Mouse (Mus musculus) hindbrain, embryonic 13.5 days (tissue): ENCODE measurements at regions not wholly inside any gene's neighbourhood (a gene's known extent, or its start where the extent isn't known, plus 50 kb on each side); places are given as distances from the start of the nearest gene placed in this dataset.

Experiments
- ATAC-seq: fragments of 200-750 bp; cut with Nextera tagmentation; 2 replicates; pipeline ENCODE4 v1.8.0; 2017; ENCODE audit warnings: moderate TSS enrichment; ENCODE audit not compliant: low FRiP score
- H3K27ac ChIP-seq: fragments of 300-500 bp; sonication (generic); 2 replicates; pipeline ENCODE4 v1.5.1; 2015; ENCODE audit warnings: inconsistent platforms, mild to moderate bottlenecking, moderate library complexity
- H3K27me3 ChIP-seq: fragments of 300-500 bp; sonication (generic); 2 replicates; pipeline ENCODE4 v1.6.1; 2015; ENCODE audit warnings: mild to moderate bottlenecking, inconsistent platforms
- H3K36me3 ChIP-seq: fragments of 300-500 bp; sonication (generic); 2 replicates; pipeline ENCODE4 v1.6.1; 2015; ENCODE audit warnings: mild to moderate bottlenecking, inconsistent platforms
- H3K4me1 ChIP-seq: fragments of 300-500 bp; sonication (generic); replicated peaks from 2 replicates; pipeline ENCODE4 v1.6.1; 2015; ENCODE audit warnings: inconsistent platforms
- H3K4me2 ChIP-seq: fragments of 300-500 bp; sonication (generic); 2 replicates; pipeline ENCODE4 v1.6.1; 2015; ENCODE audit warnings: inconsistent platforms, mild to moderate bottlenecking, moderate library complexity
- H3K4me3 ChIP-seq: fragments of 300-500 bp; sonication (generic); 2 replicates; pipeline ENCODE4 v1.5.1; 2015; ENCODE audit warnings: mild to moderate bottlenecking, inconsistent platforms
- H3K9ac ChIP-seq: fragments of 300-500 bp; sonication (generic); 2 replicates; pipeline ENCODE4 v1.6.1; 2015; ENCODE audit warnings: mild to moderate bottlenecking, inconsistent platforms
- H3K9me3 ChIP-seq: fragments of 300-500 bp; sonication (generic); 2 replicates; pipeline ENCODE4 v1.6.1; 2016; ENCODE audit warnings: inconsistent platforms
- WGBS: fragments of 180-500 bp; shearing (Covaris S2); methylation state at CpG from one replicate; pipeline ENCODE4 v1.1.7; 2015; 5-methylcytosine and 5-hydroxymethylcytosine counted together

GRCm38 (mm10) chr2:39299798-39300382 lies 73.6 kb upstream of the Ppp6c start:
- H3K4me1 ChIP-seq: no peaks in the 10 kb centered on the region
- 93% methylated on average over 2 of the region's 2 CpGs for WGBS

GRCm38 (mm10) chr2:39299290-39299689 lies 73.0 kb upstream of the Ppp6c start:
- Histone ChIP-seq H3K4me3 (no peak overlapping the region), H3K4me1 (no peaks in the 10 kb centered on the region), H3K27ac (no peak overlapping the region), H3K4me2 (no peak overlapping the region), H3K36me3 (no peaks in the 10 kb centered on the region), H3K27me3 (no peaks in the 10 kb centered on the region), H3K9me3 (no peaks in the 10 kb centered on the region), H3K9ac (no peak overlapping the region)
- ATAC-seq: no peak
- 88% methylated on average over 1 of the region's 1 CpGs for WGBS

More at GRCm38 (mm10) chr2:39299798-39300382, 73.6 kb upstream of the Ppp6c start:
- Histone ChIP-seq H3K27me3 (no peaks in the 10 kb centered on the region), H3K4me2 (no peak overlapping the region), H3K9ac (no peak overlapping the region), H3K9me3 (no peaks in the 10 kb centered on the region), H3K4me3 (no peak overlapping the region), H3K27ac (no peak overlapping the region), H3K36me3 (no peaks in the 10 kb centered on the region)
- ATAC-seq: no peak

- no peaks in the 10 kb centered on the region for H3K36me3 ChIP-seq
- H3K9me3 ChIP-seq: no peaks in the 10 kb centered on the region
- WGBS: 93% methylated on average over 1 of the region's 1 CpGs
- no peak overlapping the region for H3K27ac ChIP-seq
- no peak overlapping the region for H3K4me3 ChIP-seq
- H3K9ac ChIP-seq: no peak overlapping the region
- no peaks in the 10 kb centered on the region for H3K27me3 ChIP-seq
- ATAC-seq: no peak
- no peaks in the 10 kb centered on the region for H3K4me1 ChIP-seq
- H3K4me2 ChIP-seq: no peak overlapping the region
These were observed 69.2 kb upstream of the Ppp6c start for GRCm38 (mm10) chr2:39295435-39295834.

- Histone ChIP-seq H3K27ac (no peak overlapping the region), H3K9ac (no peak overlapping the region), H3K36me3 (no peaks in the 10 kb centered on the region), H3K4me3 (no peak overlapping the region), H3K27me3 (no peaks in the 10 kb centered on the region), H3K9me3 (no peaks in the 10 kb centered on the region), H3K4me2 (no peak overlapping the region), H3K4me1 (no peaks in the 10 kb centered on the region)
- WGBS: 58% methylated on average over 1 of the region's 1 CpGs
- ATAC-seq: no peak
These were observed 52.0 kb upstream of the Ppp6c start for GRCm38 (mm10) chr2:39278218-39278617.
